Mouse (Mus musculus): ENCODE results near the gene Slc48a1. TPM values are rescaled to one million over a fixed set of nuclear protein-coding genes. Genes with fewer than 3 reads are reported as not detected.

Gene Slc48a1
- polyA plus RNA-seq, 1 experiment from 2014 or later = 36.7 TPM

GRCm38 (mm10) chr15:97744930-97745329 is 33.4 kb upstream of the Slc48a1 start:
- ATAC-seq (ENCODE audit: low FRiP score, low TSS enrichment) (peak; percentile 40; the same call in 1 of the 2 replicates), DNase-seq (ENCODE audit: low spot score) (no peak)
- H3K4me2 ChIP-seq (replicated peaks; ENCODE audit: low read depth) = no peak overlapping the region
- WGBS = 50% methylated on average over 10 of the region's 10 CpGs
- no peaks in the 10 kb centered on the region for H3K4me1 ChIP-seq (replicated peaks; ENCODE audit: control insufficient read depth, insufficient read depth)
- H3K4me3 ChIP-seq (ENCODE audit: low read depth, low read length) = no peak overlapping the region
- H3K27me3 ChIP-seq (ENCODE audit: control insufficient read depth, insufficient read depth, low read length) = no peaks in the 10 kb centered on the region
- no peak overlapping the region for H3K9ac ChIP-seq (ENCODE audit: low read length)
- H3K9me3 ChIP-seq (ENCODE audit: control insufficient read depth, low read length) = no peaks in the 10 kb centered on the region
- H3K36me3 ChIP-seq (ENCODE audit: control insufficient read depth, insufficient read depth, low read length) = no peaks in the 10 kb centered on the region
- no peak overlapping the region for H3K27ac ChIP-seq (replicated peaks)
- TF ChIP-seq CTCF (IDR thresholded peaks at IDR 0.05; ENCODE audit: low read depth) = no peak
- TF ChIP-seq EP300 (optimal IDR thresholded peaks at IDR 0.05) = no peak

GRCm38 (mm10) chr15:97745331-97745730 is 33.0 kb upstream of the Slc48a1 start:
- ATAC-seq (ENCODE audit: low FRiP score, low TSS enrichment) (no peak), DNase-seq (ENCODE audit: low spot score) (no peak)
- Histone ChIP-seq H3K4me2 (replicated peaks; ENCODE audit: low read depth) (no peak overlapping the region), H3K4me3 (ENCODE audit: low read depth, low read length) (no peak overlapping the region), H3K9ac (ENCODE audit: low read length) (no peak overlapping the region), H3K9me3 (ENCODE audit: control insufficient read depth, low read length) (no peaks in the 10 kb centered on the region), H3K27me3 (ENCODE audit: control insufficient read depth, insufficient read depth, low read length) (no peaks in the 10 kb centered on the region), H3K36me3 (ENCODE audit: control insufficient read depth, insufficient read depth, low read length) (no peaks in the 10 kb centered on the region), H3K27ac (replicated peaks) (no peak overlapping the region; the same call in 1 of the 2 replicates), H3K4me1 (replicated peaks; ENCODE audit: control insufficient read depth, insufficient read depth) (no peaks in the 10 kb centered on the region)
- 51% methylated on average over 10 of the region's 10 CpGs for WGBS
- TF ChIP-seq CTCF (IDR thresholded peaks at IDR 0.05; ENCODE audit: low read depth) = no peak
- TF ChIP-seq EP300 (optimal IDR thresholded peaks at IDR 0.05) = no peak

- TF ChIP-seq EP300 (optimal IDR thresholded peaks at IDR 0.05) = no peak
- TF ChIP-seq CTCF (IDR thresholded peaks at IDR 0.05; ENCODE audit: low read depth) = no peak
Measured at GRCm38 (mm10) chr15:97746278-97746677, 32.0 kb upstream of the Slc48a1 start.

GRCm38 (mm10) chr15:97746748-97747147 is 31.6 kb upstream of the Slc48a1 start:
- Histone ChIP-seq H3K27ac (replicated peaks) (no peak overlapping the region), H3K9me3 (ENCODE audit: control insufficient read depth, low read length) (no peaks in the 10 kb centered on the region), H3K36me3 (ENCODE audit: control insufficient read depth, insufficient read depth, low read length) (no peaks in the 10 kb centered on the region), H3K9ac (ENCODE audit: low read length) (no peak overlapping the region), H3K4me1 (replicated peaks; ENCODE audit: control insufficient read depth, insufficient read depth) (no peaks in the 10 kb centered on the region), H3K27me3 (ENCODE audit: control insufficient read depth, insufficient read depth, low read length) (no peaks in the 10 kb centered on the region), H3K4me3 (ENCODE audit: low read depth, low read length) (no peak overlapping the region), H3K4me2 (replicated peaks; ENCODE audit: low read depth) (no peak overlapping the region)
- TF ChIP-seq CTCF (IDR thresholded peaks at IDR 0.05; ENCODE audit: low read depth) (no peak), EP300 (optimal IDR thresholded peaks at IDR 0.05) (no peak)
- ATAC-seq (ENCODE audit: low FRiP score, low TSS enrichment) = no peak
- no peak for DNase-seq (ENCODE audit: low spot score)
- 89% methylated on average over 24 of the region's 24 CpGs for WGBS

More at GRCm38 (mm10) chr15:97746278-97746677, 32.0 kb upstream of the Slc48a1 start:
- no peaks in the 10 kb centered on the region for H3K27me3 ChIP-seq (ENCODE audit: control insufficient read depth, insufficient read depth, low read length)
- H3K36me3 ChIP-seq (ENCODE audit: control insufficient read depth, insufficient read depth, low read length) = no peaks in the 10 kb centered on the region
- H3K9ac ChIP-seq (ENCODE audit: low read length) = no peak overlapping the region
- H3K27ac ChIP-seq (replicated peaks) = no peak overlapping the region
- no peaks in the 10 kb centered on the region for H3K9me3 ChIP-seq (ENCODE audit: control insufficient read depth, low read length)
- DNase-seq (ENCODE audit: low spot score) (no peak), ATAC-seq (ENCODE audit: low FRiP score, low TSS enrichment) (no peak)
- H3K4me1 ChIP-seq (replicated peaks; ENCODE audit: control insufficient read depth, insufficient read depth) = no peaks in the 10 kb centered on the region
- H3K4me2 ChIP-seq (replicated peaks; ENCODE audit: low read depth) = no peak overlapping the region
- H3K4me3 ChIP-seq (ENCODE audit: low read depth, low read length) = no peak overlapping the region
- 87% methylated on average over 10 of the region's 10 CpGs for WGBS

- H3K27ac ChIP-seq (replicated peaks) = no peak overlapping the region
- H3K4me1 ChIP-seq (replicated peaks; ENCODE audit: control insufficient read depth, insufficient read depth) = no peaks in the 10 kb centered on the region
- H3K36me3 ChIP-seq (ENCODE audit: control insufficient read depth, insufficient read depth, low read length) = no peaks in the 10 kb centered on the region
- 89% methylated on average over 4 of the region's 4 CpGs for WGBS
- DNase-seq (ENCODE audit: low spot score) (no peak), ATAC-seq (ENCODE audit: low FRiP score, low TSS enrichment) (no peak)
- H3K4me3 ChIP-seq (ENCODE audit: low read depth, low read length) = no peak overlapping the region
- H3K4me2 ChIP-seq (replicated peaks; ENCODE audit: low read depth) = no peak overlapping the region
- TF ChIP-seq CTCF (IDR thresholded peaks at IDR 0.05; ENCODE audit: low read depth) (no peak), EP300 (optimal IDR thresholded peaks at IDR 0.05) (no peak)
- no peaks in the 10 kb centered on the region for H3K27me3 ChIP-seq (ENCODE audit: control insufficient read depth, insufficient read depth, low read length)
- no peaks in the 10 kb centered on the region for H3K9me3 ChIP-seq (ENCODE audit: control insufficient read depth, low read length)
- H3K9ac ChIP-seq (ENCODE audit: low read length) = no peak overlapping the region
Measured at GRCm38 (mm10) chr15:97747486-97747885, 30.8 kb upstream of the Slc48a1 start.

- Histone ChIP-seq H3K36me3 (ENCODE audit: control insufficient read depth, insufficient read depth, low read length) (no peaks in the 10 kb centered on the region), H3K4me1 (replicated peaks; ENCODE audit: control insufficient read depth, insufficient read depth) (no peaks in the 10 kb centered on the region), H3K27ac (replicated peaks) (no peak overlapping the region), H3K9me3 (ENCODE audit: control insufficient read depth, low read length) (no peaks in the 10 kb centered on the region), H3K27me3 (ENCODE audit: control insufficient read depth, insufficient read depth, low read length) (no peaks in the 10 kb centered on the region), H3K9ac (ENCODE audit: low read length) (no peak overlapping the region), H3K4me3 (ENCODE audit: low read depth, low read length) (no peak overlapping the region), H3K4me2 (replicated peaks; ENCODE audit: low read depth) (no peak overlapping the region)
- DNase-seq (ENCODE audit: low spot score) = no peak
- ATAC-seq (ENCODE audit: low FRiP score, low TSS enrichment) = no peak
- 66% methylated on average over 10 of the region's 10 CpGs for WGBS
- no peak for TF ChIP-seq CTCF (IDR thresholded peaks at IDR 0.05; ENCODE audit: low read depth)
- no peak for TF ChIP-seq EP300 (optimal IDR thresholded peaks at IDR 0.05)
Measured at GRCm38 (mm10) chr15:97748309-97748708, 30.0 kb upstream of the Slc48a1 start.
